Mouse (Mus musculus): ENCODE results near the gene Limk1.

Limk1 gene

DNA sequence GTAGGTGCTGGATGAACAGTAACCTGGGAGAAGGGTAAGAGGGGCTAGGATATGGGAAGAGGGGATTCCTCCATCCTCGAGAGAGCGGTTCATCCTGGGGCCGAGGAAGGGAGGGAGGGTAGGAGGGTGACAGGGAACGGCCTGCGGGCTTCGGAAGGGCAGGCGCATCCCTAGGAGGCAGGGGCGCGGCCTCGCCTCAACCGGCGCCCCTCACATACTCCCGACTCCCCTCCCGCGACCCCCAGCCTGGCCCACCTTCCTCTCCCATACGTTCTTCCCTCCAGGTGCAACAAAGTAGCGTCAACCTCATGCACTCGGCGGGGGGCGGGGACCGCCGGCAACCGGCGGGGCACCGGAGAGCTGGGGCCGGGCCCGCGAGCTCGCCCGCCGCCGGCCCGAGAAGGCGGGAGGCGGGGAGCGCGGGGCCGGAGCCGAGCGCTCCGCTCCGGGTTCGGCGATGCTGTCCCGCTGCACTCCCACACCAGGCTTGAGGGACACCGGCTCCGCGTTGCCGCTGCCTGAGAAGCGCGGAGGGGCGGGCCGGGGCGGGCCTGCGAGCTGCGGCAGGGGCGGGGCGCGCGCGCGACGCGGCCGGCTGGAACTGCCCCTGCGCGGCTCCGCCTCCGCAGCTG lies at the start of gene Limk1:
Limk1 (minus strand) TSS at position 513 of the 632 bp plus-strand sequence.
- no peak for DNase-seq

DNA sequence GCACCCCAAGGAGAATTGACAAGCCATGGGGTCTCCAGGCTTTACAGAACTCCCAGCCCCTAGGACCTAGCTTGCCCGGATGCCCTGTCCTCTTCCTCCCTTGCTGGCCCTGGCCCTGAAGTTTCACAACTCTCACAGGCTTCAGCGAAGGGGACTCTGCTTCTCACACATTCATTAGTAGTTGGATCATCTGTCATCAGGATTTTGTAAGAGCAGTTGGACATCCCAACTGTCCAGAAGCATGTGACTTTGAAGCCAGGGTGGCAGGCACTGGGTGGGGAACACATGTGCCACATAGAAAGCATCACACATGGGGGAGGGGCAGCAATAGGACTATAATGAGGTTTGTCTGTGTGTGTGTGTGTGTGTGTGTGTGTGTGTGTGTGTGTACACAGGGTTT lies 46.5 kb upstream of the Limk1 start:
- DNase-seq = peak in 1 of 2 experiments; percentile 31

DNA sequence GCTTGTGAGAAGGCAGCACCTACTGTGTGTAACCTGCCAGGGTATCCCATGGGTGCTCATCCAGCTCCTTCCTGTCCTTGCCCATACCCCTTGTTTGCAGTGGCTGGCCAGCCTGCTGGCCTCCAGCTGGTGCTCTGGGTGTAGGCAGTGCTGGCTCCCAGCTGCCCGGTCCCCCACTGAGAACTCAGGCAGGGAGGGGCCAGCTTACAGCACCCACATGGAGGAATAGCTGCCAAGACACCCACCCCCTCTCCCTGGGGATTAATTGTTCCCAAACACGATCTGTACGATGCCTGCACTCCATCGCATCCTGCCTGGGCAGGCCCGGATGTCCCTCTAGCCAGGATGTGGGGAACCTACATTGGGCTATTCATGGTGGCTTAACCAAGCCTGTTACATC lies 45.7 kb upstream of the Limk1 start:
- DNase-seq = peak; percentile 39 to 58

DNA sequence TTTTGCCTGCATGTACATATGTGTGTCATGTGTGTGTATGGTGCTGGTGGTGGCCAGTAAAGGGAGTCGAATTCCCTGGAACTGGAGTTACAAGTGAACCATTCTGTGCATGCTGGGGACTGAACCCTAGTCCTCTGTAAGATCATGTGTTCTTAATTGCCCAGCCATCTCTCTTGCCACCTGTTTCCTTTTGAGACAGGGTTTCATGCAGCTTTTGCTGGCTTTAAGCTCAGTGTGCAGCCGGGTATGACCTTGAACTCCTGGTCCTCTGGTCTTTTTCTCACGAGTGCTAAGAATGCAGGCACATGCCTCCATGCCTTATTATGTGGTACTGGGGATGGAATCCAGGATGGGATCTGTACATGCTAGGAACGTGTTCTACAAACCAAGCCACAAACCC lies 44.8 kb upstream of the Limk1 start:
- no peak for DNase-seq

DNA sequence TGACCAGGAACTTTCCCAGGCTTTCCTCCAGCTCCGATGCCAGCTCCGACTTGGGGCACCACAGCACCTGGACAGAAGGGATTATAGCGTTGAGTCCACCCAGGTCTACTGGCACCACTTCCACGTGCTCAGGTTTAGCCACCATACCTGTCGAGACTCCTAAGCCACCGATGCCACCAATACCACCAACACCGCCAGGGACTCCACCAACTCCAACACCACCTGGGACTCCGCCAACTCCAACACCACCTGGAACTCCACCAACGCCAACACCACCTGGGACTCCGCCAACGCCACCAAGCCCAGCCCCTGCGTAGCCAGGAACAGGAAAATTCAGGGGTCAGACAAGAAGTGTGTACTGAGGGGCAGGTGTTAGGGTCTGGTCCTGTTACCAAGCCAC lies 40.7 kb upstream of the Limk1 start:
- DNase-seq = no peak

DNA sequence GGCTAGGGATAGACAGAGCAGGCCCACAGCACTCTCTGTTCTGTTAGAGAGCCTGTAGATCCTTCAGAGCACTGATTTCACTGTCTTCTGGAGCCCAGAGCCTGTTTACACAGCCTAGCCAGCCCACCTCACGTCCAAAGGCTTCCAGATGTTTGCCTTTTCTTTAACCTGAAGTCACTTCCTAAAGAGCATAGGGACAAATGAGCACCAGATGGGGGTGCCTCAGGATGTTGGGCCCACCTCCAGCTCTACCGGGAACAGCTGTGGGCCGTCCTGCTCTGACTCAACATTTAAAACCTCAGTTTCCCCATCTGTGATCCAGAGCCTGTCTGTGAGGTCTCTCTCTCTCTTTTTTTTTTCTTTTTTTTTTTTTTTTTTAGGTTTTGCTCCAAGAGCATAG lies 40.1 kb upstream of the Limk1 start:
- no peak for DNase-seq

DNA sequence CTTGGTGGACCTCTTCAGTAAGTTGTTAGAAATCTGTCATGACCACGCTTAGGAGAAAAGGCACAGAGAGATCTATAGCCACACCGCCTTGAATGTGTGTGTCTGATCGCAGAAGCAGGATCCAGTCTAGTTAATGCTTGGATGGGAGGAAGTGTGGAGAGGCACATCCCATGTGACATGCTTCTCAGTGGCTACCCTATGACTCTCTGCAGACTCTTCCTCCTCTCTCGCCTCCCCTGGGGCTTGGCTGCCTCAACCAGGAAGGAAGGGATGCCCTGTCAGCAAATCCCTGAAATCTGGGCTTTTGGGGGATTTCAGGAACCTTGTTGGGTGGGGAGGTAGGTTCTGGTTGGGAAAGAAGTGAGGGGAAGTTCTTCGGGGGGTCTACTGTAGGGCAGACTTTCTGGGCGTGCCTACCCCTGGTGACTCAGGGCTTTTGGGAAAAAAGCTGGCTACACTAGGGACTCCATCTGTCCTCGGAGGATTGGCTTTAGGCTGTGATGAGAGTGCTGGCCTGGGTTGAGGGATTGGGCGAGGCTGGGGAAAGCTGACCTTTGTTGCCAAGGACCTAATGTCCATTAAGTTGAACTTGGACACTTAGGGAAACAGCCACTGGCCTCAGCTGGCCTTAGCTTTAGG lies 38.7 kb upstream of the Limk1 start:
- no peak for DNase-seq

DNA sequence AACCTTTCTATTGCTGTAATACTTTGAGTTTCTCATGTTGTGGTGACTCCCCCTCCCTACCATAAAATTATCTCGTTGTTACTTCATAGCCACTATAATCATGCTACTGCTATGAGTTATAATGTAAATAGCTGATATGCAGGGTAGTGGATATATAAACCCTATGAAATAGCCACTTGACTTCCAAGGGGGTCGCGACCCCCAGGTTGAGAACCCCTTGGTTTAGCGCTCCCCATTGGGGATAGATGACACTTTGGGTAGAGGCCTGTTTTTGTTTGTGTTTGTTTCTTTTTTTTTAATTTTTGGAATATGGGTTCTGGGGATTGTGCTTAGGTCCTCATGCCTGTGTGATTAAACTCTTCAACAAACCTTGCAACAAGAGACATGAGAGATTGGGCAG lies 36.9 kb upstream of the Limk1 start:
- DNase-seq = no peak

DNA sequence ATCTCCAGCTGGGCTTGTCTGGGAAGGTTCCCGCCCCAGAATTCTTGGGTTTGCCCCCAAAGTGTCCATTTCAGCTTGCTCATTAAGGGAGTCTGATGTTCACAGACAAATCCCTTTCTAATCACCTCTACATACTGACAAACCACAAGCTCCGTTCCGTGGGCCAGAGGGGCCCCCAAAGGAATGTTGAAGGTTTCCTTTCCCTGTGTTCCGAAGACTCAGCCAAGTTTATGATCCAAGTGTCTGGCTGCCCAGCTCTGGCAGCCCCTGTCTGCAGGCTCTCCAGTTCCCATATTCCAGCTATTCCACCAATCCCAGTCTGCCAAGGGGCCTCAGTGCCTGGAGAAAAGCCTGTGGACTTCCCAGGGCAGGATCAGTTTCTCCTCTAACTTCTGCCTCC lies 31.7 kb upstream of the Limk1 start:
- no peak for DNase-seq

DNA sequence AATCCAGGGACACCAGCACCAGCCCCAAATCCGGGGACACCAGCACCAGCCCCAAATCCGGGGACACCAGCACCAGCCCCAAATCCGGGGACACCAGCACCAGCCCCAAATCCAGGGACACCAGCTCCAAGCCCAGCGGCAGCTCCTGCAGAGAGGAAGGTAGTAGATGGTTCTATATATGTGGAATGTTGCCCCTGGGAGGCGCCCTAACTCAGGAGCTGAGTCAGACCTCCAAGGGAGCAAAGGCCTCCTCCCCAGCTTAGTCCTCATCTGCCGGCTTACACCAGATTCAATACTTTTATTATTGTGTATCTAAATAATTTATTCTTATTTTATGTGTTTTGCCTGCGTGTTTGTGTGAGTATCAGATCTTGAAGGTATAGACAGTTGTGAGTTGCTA lies 22.7 kb upstream of the Limk1 start:
- DNase-seq = no peak

DNA sequence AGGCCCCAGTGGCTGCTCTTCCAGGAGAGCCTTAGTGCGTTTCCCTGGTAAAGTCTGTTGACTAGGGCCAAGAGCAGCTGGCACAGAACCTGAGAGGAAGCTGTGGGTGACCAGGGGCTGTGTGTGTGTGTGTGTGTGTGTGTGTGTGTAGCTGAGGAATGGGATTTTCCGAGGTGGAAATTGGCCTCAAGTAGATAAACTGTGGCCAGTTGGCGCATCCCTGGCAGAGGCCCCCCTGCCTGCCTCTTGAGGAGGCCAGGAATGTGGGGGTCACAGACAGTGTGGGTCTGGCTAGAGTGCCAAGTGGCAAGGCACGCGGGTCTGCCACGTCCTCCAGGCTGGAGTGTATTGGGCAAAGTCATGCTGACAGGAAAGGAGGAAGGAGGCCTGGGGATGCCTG lies 20.9 kb upstream of the Limk1 start:
- no peak for DNase-seq

DNA sequence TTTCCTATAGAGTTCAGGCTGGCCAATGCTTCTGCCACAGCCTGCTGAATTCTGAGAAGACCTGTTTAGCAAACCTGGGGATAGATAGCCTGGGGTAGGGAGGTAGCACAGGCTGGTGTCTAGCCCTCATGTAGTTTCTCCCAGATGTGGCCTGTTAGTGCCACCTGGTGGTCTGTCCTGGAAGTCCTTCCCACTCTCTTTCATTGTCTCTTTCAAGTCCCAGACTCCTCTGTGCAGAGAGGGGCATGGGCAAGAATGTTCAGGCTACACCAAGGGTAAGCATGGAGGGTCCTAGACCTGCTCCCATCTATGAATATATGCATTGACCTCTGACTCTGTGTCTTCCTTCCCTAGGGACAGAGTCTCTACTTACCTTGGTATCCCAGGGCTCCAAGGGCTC lies 15.8 kb upstream of the Limk1 start:
- DNase-seq = peak; percentile 77 to 81

DNA sequence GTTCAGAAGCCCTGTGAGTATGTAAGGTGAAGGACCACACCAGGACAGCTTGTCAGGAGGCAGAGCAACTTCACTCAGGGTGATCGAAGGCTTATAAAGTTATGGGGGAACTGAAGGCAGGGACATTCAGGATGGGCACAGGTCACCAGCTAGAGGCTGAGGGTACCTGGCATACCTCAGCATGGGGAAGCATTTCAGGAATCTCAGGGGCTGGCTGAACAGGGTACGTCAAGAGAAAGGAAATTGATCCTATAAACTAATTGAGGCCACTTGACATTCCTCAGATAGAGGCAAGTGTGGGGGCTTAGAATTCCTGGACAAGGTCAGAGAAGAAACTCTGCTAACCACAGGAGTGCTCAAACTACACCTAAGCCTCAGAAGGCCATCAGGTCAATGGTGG lies 7.1 kb upstream of the Limk1 start:
- DNase-seq = no peak

DNA sequence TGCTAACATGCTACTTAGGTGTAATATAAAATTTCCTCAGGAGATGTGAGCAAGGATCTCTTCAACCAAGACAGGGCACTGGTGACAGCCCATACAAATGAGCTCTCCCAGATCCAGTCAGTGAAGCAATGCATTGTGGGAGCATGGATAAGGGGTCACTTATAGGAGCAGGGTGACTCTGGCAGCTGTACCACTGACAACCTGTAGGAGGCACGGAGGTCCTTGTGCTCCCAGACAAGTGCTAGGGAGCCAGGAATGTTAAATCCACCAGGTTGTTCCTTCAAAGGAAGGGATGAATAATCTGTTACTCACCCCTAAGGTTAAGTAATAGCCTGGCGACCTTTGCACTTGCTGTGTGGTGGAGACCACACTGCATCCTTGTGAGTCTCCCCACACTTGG lies 6.7 kb upstream of the Limk1 start:
- no peak for DNase-seq

DNA sequence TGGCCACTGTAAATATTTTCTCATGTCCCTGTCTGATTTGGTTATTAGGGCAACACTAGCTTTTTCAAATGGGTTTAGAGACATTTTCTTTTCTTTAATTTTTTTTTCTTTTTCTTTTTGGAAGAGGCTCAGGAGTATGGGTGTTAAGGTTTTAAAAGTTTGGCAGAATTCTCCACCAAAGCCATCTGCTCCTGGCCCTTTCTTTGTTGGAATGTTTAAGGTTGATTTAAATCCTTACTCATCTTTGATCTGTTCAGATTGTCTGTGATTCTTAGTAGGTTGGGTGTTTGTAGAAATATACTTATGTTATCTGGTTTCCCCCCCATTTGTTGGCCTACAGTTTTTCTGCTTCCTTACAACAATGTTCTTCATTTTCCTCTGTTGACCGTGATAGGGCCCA lies 4.3 kb upstream of the Limk1 start:
- no peak for DNase-seq

DNA sequence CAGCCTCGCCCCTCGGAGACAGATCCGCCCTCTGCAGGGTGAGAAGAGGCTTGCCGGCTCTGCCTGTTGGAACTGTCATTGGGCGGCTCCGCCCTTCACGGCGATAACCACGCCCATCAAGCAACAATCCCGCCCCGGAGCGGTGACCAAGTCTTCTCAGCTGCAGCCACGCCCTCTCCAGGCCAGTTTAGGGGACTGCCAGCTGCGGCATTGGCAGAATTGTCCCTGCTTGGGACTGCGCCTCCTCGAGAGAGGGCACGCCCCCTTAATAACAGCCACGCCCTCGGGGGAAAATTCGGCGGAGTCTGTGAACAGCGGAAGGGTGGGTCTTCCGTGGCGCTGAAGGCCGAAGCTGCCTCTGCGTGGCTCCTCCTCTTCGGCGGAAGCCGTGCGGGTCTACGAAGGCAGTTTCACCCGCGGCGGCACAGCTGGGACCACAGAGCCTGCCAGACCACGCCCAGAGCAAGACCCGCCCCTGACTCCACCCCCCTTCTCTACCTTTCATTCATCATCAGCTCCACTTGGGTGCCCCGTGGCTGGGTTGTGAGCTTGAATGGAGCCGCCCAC lies 403 bp upstream of the Limk1 start:
- peak; percentile 100 for DNase-seq

DNA sequence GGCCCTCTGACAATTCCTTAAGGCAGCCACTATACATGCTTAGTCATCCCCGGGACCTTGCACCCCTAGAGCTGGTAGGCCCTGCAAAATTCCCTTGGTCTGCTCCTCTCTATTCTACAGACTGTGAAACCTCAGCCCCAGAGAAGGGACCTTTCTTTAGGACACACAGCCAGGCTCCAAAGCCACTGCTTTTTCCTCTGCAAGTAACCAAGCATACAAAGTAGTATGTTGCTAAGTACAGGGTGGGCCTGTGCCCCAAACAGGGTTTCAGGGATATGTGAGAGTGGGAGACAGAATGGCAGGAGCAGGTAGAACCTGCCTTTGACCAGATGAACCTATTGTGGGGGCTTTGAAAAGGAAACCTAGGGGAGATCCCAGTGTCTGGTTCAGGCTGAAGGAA lies 1.2 kb downstream of the Limk1 start:
- DNase-seq = no peak

DNA sequence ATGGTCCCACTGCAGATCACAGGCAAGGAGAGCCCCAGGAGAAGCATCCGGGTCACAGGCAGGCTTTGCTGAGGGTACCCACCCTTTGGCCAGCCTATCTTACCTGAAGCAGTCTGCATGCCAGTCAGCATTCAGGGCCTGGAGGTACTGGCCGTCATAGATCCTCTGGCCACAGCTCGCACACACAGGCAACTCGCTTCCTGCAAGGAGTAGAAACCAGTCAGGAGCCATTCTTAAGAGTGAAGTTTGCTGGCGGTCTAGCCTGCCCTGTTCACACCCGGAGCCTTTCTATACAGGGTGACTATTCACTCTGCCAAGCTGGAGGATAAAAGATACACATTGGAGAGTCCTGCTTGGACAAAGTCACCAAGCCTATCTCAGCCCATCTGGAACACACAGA lies 1.9 kb downstream of the Limk1 start:
- DNase-seq = no peak

DNA sequence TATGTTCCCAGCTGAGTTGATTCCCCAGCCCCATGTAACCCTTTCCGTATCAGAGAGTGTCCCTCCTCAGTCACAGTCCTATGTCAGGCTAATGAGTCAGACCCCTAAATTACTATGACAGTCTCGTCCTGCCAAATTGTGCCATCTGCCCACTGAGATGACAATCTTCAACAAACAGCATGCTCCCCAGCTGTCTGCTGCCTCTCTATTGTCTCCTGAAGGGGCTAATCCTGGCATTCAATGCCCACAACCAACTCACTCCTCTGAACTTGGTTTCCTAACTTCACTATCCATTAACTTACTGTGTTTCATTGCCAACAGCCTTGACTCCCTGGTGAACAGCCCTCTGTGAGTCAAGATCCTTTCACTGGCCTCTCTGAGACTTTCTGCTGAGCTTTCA lies 4.0 kb downstream of the Limk1 start:
- no peak for DNase-seq

DNA sequence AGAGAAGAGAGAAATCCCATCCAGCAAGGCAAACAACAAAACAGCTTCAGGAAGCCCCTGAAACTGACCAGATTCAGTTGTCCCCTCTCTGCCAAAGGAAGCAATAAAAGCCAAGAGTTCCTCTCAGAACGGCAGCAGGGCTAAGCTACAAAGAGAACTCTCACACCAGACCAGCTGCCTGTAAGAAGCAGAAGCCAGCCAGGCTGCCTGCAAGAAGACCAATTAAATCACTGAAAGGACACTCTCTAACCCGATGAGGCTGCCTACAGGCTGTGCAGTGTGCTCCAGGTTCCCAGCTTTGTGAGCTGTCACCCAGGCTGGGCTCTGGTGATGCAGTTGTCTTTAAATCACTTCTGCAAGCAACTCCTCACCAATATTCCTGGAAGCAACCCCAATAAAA lies 4.6 kb downstream of the Limk1 start:
- DNase-seq = no peak

DNA sequence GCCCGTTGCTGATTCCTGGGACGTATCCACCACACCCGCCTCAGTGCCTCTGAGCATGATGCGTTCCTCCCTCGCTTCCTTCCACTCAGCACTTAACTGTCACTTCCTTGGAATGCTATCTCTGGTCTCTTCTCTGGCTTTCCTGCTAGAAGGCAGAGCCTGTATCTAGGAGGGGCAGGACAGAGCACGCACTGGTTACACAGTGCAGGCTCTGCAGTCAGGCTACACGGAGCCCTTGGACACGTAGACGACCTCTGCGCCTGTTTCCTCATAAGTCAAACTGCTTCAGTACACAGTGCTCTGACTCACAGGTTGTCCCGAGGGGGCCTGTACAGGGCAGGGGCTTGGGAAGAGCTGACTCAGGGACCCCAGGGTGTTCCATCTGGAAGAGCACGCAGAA lies 8.2 kb downstream of the Limk1 start:
- DNase-seq = peak; percentile 39 to 54

DNA sequence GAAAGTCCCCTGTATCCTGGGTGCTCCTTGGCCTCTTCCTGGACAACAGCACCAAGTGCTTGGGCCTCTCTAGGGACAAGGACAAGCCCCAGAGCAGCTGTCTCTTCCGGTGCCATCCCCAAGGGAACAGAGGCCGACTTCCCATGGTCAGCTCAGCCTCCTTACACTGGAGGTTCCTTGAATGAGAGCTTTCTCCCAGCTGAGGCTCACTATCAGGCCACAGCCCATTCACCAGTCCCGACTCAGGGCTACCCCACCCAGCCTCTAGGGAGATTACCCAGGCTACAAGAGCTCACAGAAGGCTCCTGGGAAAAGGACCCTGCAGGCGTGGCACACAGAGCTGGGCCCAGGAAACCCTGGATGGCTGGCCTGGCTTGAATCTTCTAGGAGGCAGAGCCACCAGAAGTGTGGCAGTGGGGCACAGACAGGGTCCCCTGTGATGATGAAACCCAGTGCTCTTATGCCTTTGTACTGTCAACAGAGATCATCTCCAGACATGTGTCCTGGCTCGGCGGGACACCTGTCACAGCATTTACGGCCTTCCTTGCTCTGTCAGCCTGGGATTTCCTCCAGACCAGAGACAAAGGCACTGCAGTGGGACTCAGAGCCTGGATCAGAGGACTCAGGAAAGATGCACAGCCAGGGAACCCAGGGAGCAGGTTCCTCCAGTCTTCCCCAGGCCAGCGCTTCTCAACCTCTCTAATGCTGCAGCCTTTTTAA lies 9.4 kb downstream of the Limk1 start:
- peak in 1 of 2 experiments; percentile 35 for DNase-seq

DNA sequence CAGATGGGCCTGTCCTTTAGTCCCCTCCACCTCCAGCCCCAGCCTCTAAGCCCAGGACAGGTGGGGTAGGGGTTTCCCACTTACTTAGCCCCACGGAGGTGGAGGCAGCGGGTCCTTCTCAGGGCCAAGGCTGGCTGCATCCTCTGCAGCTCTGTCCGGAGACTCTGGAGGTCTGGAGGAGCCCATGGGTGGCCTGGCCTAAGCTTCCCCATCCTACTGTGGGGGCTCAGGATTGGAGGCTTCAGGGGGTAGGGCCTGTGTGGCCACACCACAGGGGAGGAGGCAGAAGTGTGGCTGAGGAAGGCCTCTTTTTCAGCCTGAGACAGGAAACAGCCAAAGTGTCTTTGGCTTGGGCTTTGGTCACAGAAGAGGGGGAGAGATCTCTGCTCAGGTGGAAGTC lies 10.4 kb downstream of the Limk1 start:
- peak; percentile 38 to 54 for DNase-seq

DNA sequence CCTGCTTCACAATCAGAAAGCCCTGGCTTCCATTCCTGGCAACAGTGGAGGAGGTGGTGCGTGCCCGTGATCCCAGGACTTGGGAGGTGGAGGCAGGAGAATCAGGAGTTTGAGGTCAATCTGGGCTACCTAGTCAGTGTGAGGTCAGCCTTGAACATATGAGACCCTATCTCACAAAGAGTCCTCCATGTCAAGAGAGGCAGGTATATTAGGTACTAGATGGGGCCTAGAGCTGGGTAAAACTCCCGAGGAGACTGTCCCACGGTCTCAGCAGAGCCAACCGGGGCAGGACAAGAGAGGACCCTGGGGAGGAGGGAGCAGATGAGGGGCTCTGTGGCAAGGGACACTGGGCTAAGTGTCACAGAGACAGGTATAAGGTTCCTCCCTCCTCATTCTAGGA lies 10.9 kb downstream of the Limk1 start:
- no peak for DNase-seq
